Mouse (Mus musculus): Measurements from ENCODE around the gene Fzd2. TPM values are rescaled to one million over a fixed set of nuclear protein-coding genes. Genes with fewer than 3 reads are reported as not detected.
"Not testable (repeated sequence)": the region's sequence is repeated elsewhere in the genome, so short reads cannot be mapped to it uniquely, and the experiment has no call there.

The Fzd2 gene
- polyA plus RNA-seq, 1 experiment from 2014 or later: 23.7 TPM

GRCm38 (mm10) chr11:102582736-102583135 lies 21.5 kb upstream of the Fzd2 start:
- no peaks in the 10 kb centered on the region for H3K27me3 ChIP-seq (replicated peaks)
- H3K9me3 ChIP-seq: no peaks in the 10 kb centered on the region
- peak overlapping the region; percentile 86 for H3K27ac ChIP-seq
- peaks cover 16% of the 10 kb centered on the region for H3K4me1 ChIP-seq
- H3K36me3 ChIP-seq: no peaks in the 10 kb centered on the region
- 28% methylated on average over 5 of the region's 5 CpGs for WGBS
- H3K4me2 ChIP-seq: peak overlapping the region; percentile 27; the same call in 1 of the 2 replicates
- no peak overlapping the region for H3K9ac ChIP-seq
- ATAC-seq (ENCODE audit: insufficient read depth, low FRiP score, low read depth): no peak
- no peak overlapping the region for H3K4me3 ChIP-seq (replicated peaks)

- Histone ChIP-seq H3K4me1 (peaks cover 11% of the 10 kb centered on the region), H3K27me3 (replicated peaks) (no peaks in the 10 kb centered on the region), H3K4me3 (replicated peaks) (no peak overlapping the region), H3K27ac (no peak overlapping the region), H3K9me3 (no peaks in the 10 kb centered on the region), H3K9ac (no peak overlapping the region), H3K36me3 (no peaks in the 10 kb centered on the region), H3K4me2 (no peak overlapping the region)
- whole genome bisulfite sequencing: 92% methylated on average over 4 of the region's 4 CpGs
- ATAC-seq (ENCODE audit: insufficient read depth, low FRiP score, low read depth): no peak
Measured at GRCm38 (mm10) chr11:102586445-102587130, 17.6 kb upstream of the Fzd2 start.

GRCm38 (mm10) chr11:102587554-102587953 lies 16.6 kb upstream of the Fzd2 start:
- Histone ChIP-seq H3K27me3 (replicated peaks) (no peaks in the 10 kb centered on the region), H3K36me3 (no peaks in the 10 kb centered on the region), H3K4me2 (no peak overlapping the region), H3K27ac (no peak overlapping the region), H3K4me3 (replicated peaks) (no peak overlapping the region), H3K9me3 (no peaks in the 10 kb centered on the region), H3K4me1 (peaks cover 6% of the 10 kb centered on the region; the same call in 1 of the 2 replicates), H3K9ac (no peak overlapping the region)
- ATAC-seq (ENCODE audit: insufficient read depth, low FRiP score, low read depth): no peak
- WGBS: 84% methylated on average over 3 of the region's 3 CpGs

GRCm38 (mm10) chr11:102595341-102595820 lies 8.8 kb upstream of the Fzd2 start:
- peak; percentile 79 for ATAC-seq (ENCODE audit: insufficient read depth, low FRiP score, low read depth)
- Histone ChIP-seq H3K9me3 (no peaks in the 10 kb centered on the region), H3K4me2 (peak overlapping the region; percentile 29), H3K4me3 (replicated peaks) (no peak overlapping the region), H3K9ac (no peak overlapping the region), H3K27me3 (replicated peaks) (no peaks in the 10 kb centered on the region), H3K4me1 (peaks cover 12% of the 10 kb centered on the region), H3K27ac (peak overlapping the region; percentile 81), H3K36me3 (no peaks in the 10 kb centered on the region)
- WGBS: 11% methylated on average over 4 of the region's 4 CpGs

- Histone ChIP-seq H3K27ac (no peak overlapping the region), H3K36me3 (no peaks in the 10 kb centered on the region), H3K4me1 (peaks cover 15% of the 10 kb centered on the region), H3K9ac (no peak overlapping the region), H3K9me3 (no peaks in the 10 kb centered on the region), H3K27me3 (replicated peaks) (no peaks in the 10 kb centered on the region), H3K4me3 (replicated peaks) (no peak overlapping the region), H3K4me2 (no peak overlapping the region)
- 84% methylated on average over 3 of the region's 3 CpGs for WGBS
- ATAC-seq (ENCODE audit: insufficient read depth, low FRiP score, low read depth): no peak
Measured at GRCm38 (mm10) chr11:102599912-102600311, 4.3 kb upstream of the Fzd2 start.

GRCm38 (mm10) chr11:102602816-102603495 lies 1.2 kb upstream of the Fzd2 start:
- no peak for ATAC-seq (ENCODE audit: insufficient read depth, low FRiP score, low read depth)
- no peaks in the 10 kb centered on the region for H3K36me3 ChIP-seq
- peak overlapping the region; percentile 86 for H3K4me2 ChIP-seq
- no peaks in the 10 kb centered on the region for H3K27me3 ChIP-seq (replicated peaks)
- H3K9ac ChIP-seq: peak overlapping the region; percentile 20
- 4% methylated on average over 13 of the region's 13 CpGs for WGBS
- peaks cover 4% of the 10 kb centered on the region; the same call in 1 of the 2 replicates for H3K4me1 ChIP-seq
- peak overlapping the region; percentile 97 for H3K27ac ChIP-seq
- no peaks in the 10 kb centered on the region for H3K9me3 ChIP-seq
- peak overlapping the region; percentile 77 for H3K4me3 ChIP-seq (replicated peaks)

GRCm38 (mm10) chr11:102603496-102603850 lies 723 bp upstream of the Fzd2 start:
- ATAC-seq (ENCODE audit: insufficient read depth, low FRiP score, low read depth): peak; percentile 63

GRCm38 (mm10) chr11:102604777-102605552 lies 769 bp downstream of the Fzd2 start:
- ATAC-seq (ENCODE audit: insufficient read depth, low FRiP score, low read depth): peak; percentile 11; the same call in 1 of the 2 replicates
- Histone ChIP-seq H3K27ac (peak overlapping the region; percentile 97), H3K9me3 (no peaks in the 10 kb centered on the region), H3K27me3 (replicated peaks) (no peaks in the 10 kb centered on the region), H3K4me2 (peak overlapping the region; percentile 86), H3K4me3 (replicated peaks) (peak overlapping the region; percentile 77), H3K36me3 (no peaks in the 10 kb centered on the region), H3K4me1 (peaks cover 22% of the 10 kb centered on the region), H3K9ac (peak overlapping the region; percentile 81)
- under 1% methylated on average over 69 of the region's 74 CpGs for WGBS

More at GRCm38 (mm10) chr11:102603496-102603850, 723 bp upstream of the Fzd2 start:
- Histone ChIP-seq H3K9me3 (no peaks in the 10 kb centered on the region), H3K4me1 (peaks cover 9% of the 10 kb centered on the region), H3K27me3 (replicated peaks) (no peaks in the 10 kb centered on the region), H3K9ac (peak overlapping the region; percentile 20; the same call in 1 of the 2 replicates), H3K4me2 (peak overlapping the region; percentile 86), H3K27ac (peak overlapping the region; percentile 97), H3K4me3 (replicated peaks) (peak overlapping the region; percentile 77), H3K36me3 (no peaks in the 10 kb centered on the region)
- WGBS: under 1% methylated on average over 10 of the region's 10 CpGs

- H3K4me2 ChIP-seq: peak overlapping the region; percentile 86
- WGBS: under 1% methylated on average over 62 of the region's 62 CpGs
- peak overlapping the region; percentile 97 for H3K27ac ChIP-seq
- ATAC-seq (ENCODE audit: insufficient read depth, low FRiP score, low read depth): no peak
- peak overlapping the region; percentile 81 for H3K9ac ChIP-seq
- H3K36me3 ChIP-seq: no peaks in the 10 kb centered on the region
- H3K9me3 ChIP-seq: no peaks in the 10 kb centered on the region
- H3K4me3 ChIP-seq (replicated peaks): peak overlapping the region; percentile 77
- no peaks in the 10 kb centered on the region for H3K27me3 ChIP-seq (replicated peaks)
- H3K4me1 ChIP-seq: peaks cover 27% of the 10 kb centered on the region
Measured at GRCm38 (mm10) chr11:102605553-102606416, 1.6 kb downstream of the Fzd2 start.

- no peak for ATAC-seq (ENCODE audit: insufficient read depth, low FRiP score, low read depth)
- peak overlapping the region; percentile 97 for H3K27ac ChIP-seq
- WGBS: 3% methylated on average over 12 of the region's 12 CpGs
- H3K36me3 ChIP-seq: no peaks in the 10 kb centered on the region
- peak overlapping the region; percentile 77 for H3K4me3 ChIP-seq (replicated peaks)
- H3K9me3 ChIP-seq: no peaks in the 10 kb centered on the region
- peak overlapping the region; percentile 86 for H3K4me2 ChIP-seq
- H3K4me1 ChIP-seq: peaks cover 37% of the 10 kb centered on the region
- peak overlapping the region; percentile 26; the same call in 1 of the 2 replicates for H3K9ac ChIP-seq
- H3K27me3 ChIP-seq (replicated peaks): no peaks in the 10 kb centered on the region
Measured at GRCm38 (mm10) chr11:102606751-102607171, 2.6 kb downstream of the Fzd2 start.

GRCm38 (mm10) chr11:102607201-102607600 lies 3.0 kb downstream of the Fzd2 start:
- Histone ChIP-seq H3K4me2 (peak overlapping the region; percentile 86), H3K4me1 (peaks cover 37% of the 10 kb centered on the region), H3K4me3 (replicated peaks) (peak overlapping the region; percentile 77), H3K9ac (peak overlapping the region; percentile 26; the same call in 1 of the 2 replicates), H3K27ac (peak overlapping the region; percentile 97)
- 4% methylated on average over 12 of the region's 12 CpGs for WGBS
- not testable (repeated sequence) for H3K9me3 ChIP-seq; ATAC-seq (ENCODE audit: insufficient read depth, low FRiP score, low read depth); H3K36me3 ChIP-seq; H3K27me3 ChIP-seq (replicated peaks)

All from stomach, embryonic 15.5 days (tissue).